Mouse (Mus musculus) CD8-positive naive resting alpha-beta T cell, adult 2 months (primary cell): Measurements from ENCODE around the gene Olfr469.
"Not testable (repeated sequence)": the region's sequence is repeated elsewhere in the genome, so short reads cannot be mapped to it uniquely, and the experiment has no call there.

Experiments
- DNase-seq, 2 experiments: peaks; one replicate each; pipeline ENCODE4 v3.0.0; 2022; ENCODE audit warnings: low read depth in 2 of 2, low spot score in 2 of 2

Olfr469 gene

GRCm38 (mm10) chr7:107825441-107825840 is at the start of gene Olfr469:
Gene Olfr469, minus strand, starts transcription at chr7:107825541.
- not testable (repeated sequence) for DNase-seq

GRCm38 (mm10) chr7:107847390-107847789 is 22.0 kb upstream of the Olfr469 start, which contains the start of gene Olfr470:
Gene Olfr470, minus strand, starts transcription at chr7:107847490.
- DNase-seq: not testable (repeated sequence)

- DNase-seq: no peak
These were observed 16.4 kb upstream of the Olfr469 start for GRCm38 (mm10) chr7:107841719-107842118.

- DNase-seq: not testable (repeated sequence)
These were observed 1.5 kb downstream of the Olfr469 start for GRCm38 (mm10) chr7:107823867-107824266.

GRCm38 (mm10) chr7:107819442-107819841 is 5.9 kb downstream of the Olfr469 start:
- no peak for DNase-seq

- DNase-seq: no peak
These were observed 13.4 kb downstream of the Olfr469 start, which contains the start of gene Olfr467 for GRCm38 (mm10) chr7:107811963-107812362. Gene Olfr467, plus strand, starts transcription at chr7:107812263.

- DNase-seq: no peak
These were observed 23.2 kb downstream of the Olfr469 start for GRCm38 (mm10) chr7:107802138-107802537.

GRCm38 (mm10) chr7:107801108-107801507 is 24.2 kb downstream of the Olfr469 start, which contains the start of gene Ovch2:
Gene Ovch2, minus strand, starts transcription at chr7:107801208.
- DNase-seq: no peak

- no peak for DNase-seq
These were observed 28.8 kb downstream of the Olfr469 start for GRCm38 (mm10) chr7:107796500-107796899.

GRCm38 (mm10) chr7:107787977-107788620 is 37.2 kb downstream of the Olfr469 start:
- no peak for DNase-seq

- DNase-seq: peak in 1 of 2 experiments; percentile 2
These were observed 45.7 kb downstream of the Olfr469 start for GRCm38 (mm10) chr7:107779611-107780010.

- DNase-seq: no peak
These were observed 47.1 kb downstream of the Olfr469 start for GRCm38 (mm10) chr7:107778216-107778615.

- no peak for DNase-seq
These were observed 54.5 kb downstream of the Olfr469 start for GRCm38 (mm10) chr7:107770812-107771211.
